ENCODE assay signal across 7 mouse cellular contexts in the genomic region with DNA sequence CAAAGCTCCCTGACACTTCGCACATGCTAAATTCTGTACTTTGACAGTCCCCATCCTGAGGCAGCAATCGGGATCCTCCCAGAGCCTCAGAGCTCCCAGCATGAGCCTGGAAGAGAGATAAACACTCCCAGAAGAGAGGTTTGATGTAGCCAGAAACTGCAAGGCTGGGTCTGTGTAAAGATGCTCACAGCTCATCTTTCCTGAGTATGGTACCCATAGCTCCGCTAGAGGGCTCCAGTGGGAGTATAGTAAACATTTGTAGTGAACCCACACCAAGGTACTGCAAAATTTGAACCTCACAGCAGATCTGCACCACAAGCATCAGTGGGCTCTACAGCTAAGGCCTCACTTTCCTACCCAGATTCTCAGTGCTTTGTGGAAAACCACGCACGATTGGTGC. TPM values are rescaled to one million over a fixed set of nuclear protein-coding genes. Genes with fewer than 3 reads are reported as not detected.
DNase-seq lines count a peak whose midpoint lies in the region; ATAC-seq lines count a peak whose summit lies in the region.

No protein-coding gene starts in this region.

- H3K36me3 ChIP-seq in kidney, embryonic 16.5 days (ENCODE audit: insufficient read depth, low read length), result no peaks in the 10 kb centered on the region

- no peak overlapping the region for H3K27ac ChIP-seq in kidney, embryonic 16.5 days (ENCODE audit: low read length)

- DNase-seq in kidney, adult 9 months, result peak; percentile 51
- peak; percentile 49 for DNase-seq in 416B (ENCODE audit: low read depth)
- DNase-seq in B cell, adult 2 months, result peak; percentile 39 to 42
- peak; percentile 13 for DNase-seq in forelimb bud, embryonic 11.5 days (ENCODE audit: low read depth, low spot score)
- no peak for DNase-seq in urinary bladder, postnatal 36 days (ENCODE audit: low spot score in 2 of 2)
- DNase-seq in gastrocnemius, adult 8-10 months (ENCODE audit: low spot score in 2 of 2), result no peak

- no peaks in the 10 kb centered on the region for H3K9me3 ChIP-seq in kidney, embryonic 16.5 days (ENCODE audit: low read length)

- H3K4me3 ChIP-seq in kidney, embryonic 16.5 days (ENCODE audit: low read length), result no peak overlapping the region

- peaks cover 5% of the 10 kb centered on the region; the same call in 1 of the 2 replicates for H3K4me1 ChIP-seq in kidney, embryonic 16.5 days (ENCODE audit: insufficient read depth, low read length)

- H3K9ac ChIP-seq in kidney, embryonic 16.5 days (replicated peaks; ENCODE audit: low read length), result no peak overlapping the region

- no peak overlapping the region for H3K4me2 ChIP-seq in kidney, embryonic 16.5 days (replicated peaks; ENCODE audit: low read depth, low read length)

- ATAC-seq in kidney, embryonic 16.5 days (ENCODE audit: low FRiP score, low TSS enrichment), result no peak

- WGBS in kidney, embryonic 16.5 days, result 53% methylated on average over 5 of the region's 5 CpGs

- no peaks in the 10 kb centered on the region for H3K27me3 ChIP-seq in kidney, embryonic 16.5 days (ENCODE audit: insufficient read depth, low read length)

RNA-seq across cellular contexts. Expression of a gene that starts 4.2 kb away (rescaled TPM):
- 312 and 350 TPM in 2 replicates for polyA plus RNA-seq in kidney, embryonic 16.5 days (2015; fragmentation: Nextera tagmentation; extraction: Ambion mirVana)
- total RNA-seq in gastrocnemius, adult 8-10 months (2022), result 100 to 1,000 TPM; 241 to 265 (median 251) TPM

RNA-seq across cellular contexts. Expression of a gene that starts 56.4 kb away (rescaled TPM):
- polyA plus RNA-seq in kidney, embryonic 16.5 days (2015; fragmentation: Nextera tagmentation; extraction: Ambion mirVana), result 152 and 154 TPM in 2 replicates
- 10 to 100 TPM; 60.6 to 66.4 (median 64.5) TPM for total RNA-seq in gastrocnemius, adult 8-10 months (2022)

Comparison
In these comparisons a context has a peak if more than half of its experiments do, and no peak if none do; other contexts are left out.
1. DNase-seq: peak in kidney, adult 9 months (single experiment), 416B (single experiment), B cell, adult 2 months (2 of 2) and forelimb bud, embryonic 11.5 days (single experiment); none in urinary bladder, postnatal 36 days (0 of 2) and gastrocnemius, adult 8-10 months (0 of 2).